Mouse (Mus musculus) stomach, embryonic 16.5 days (tissue): ENCODE measurements at regions not wholly inside any gene's neighbourhood (a gene's known extent, or its start where the extent isn't known, plus 50 kb on each side); places are given as distances from the start of the nearest gene placed in this dataset.

ENCODE experiments used
- ATAC-seq: fragments of 200-750 bp; cut with Nextera tagmentation; 2 replicates; pipeline ENCODE4 v1.8.0; 2017; ENCODE audit warnings: moderate number of reproducible peaks, moderate TSS enrichment; ENCODE audit not compliant: insufficient read depth, low FRiP score
- H3K27ac ChIP-seq: fragments of 300-500 bp; sonication (generic); 2 replicates; pipeline ENCODE4 v1.5.1; 2014; ENCODE audit warnings: low read length
- H3K27me3 ChIP-seq: fragments of 300-500 bp; sonication (generic); 2 replicates; pipeline ENCODE4 v1.6.1; 2014; ENCODE audit warnings: low read length, control low read depth, mixed read lengths; ENCODE audit not compliant: control insufficient read depth, insufficient read depth
- H3K36me3 ChIP-seq: fragments of 300-500 bp; sonication (generic); 2 replicates; pipeline ENCODE4 v1.6.1; 2014; ENCODE audit warnings: low read length; ENCODE audit not compliant: control insufficient read depth, insufficient read depth
- H3K4me1 ChIP-seq: fragments of 300-500 bp; sonication (generic); 2 replicates; pipeline ENCODE4 v1.6.1; 2014; ENCODE audit warnings: low read length, control low read depth, mixed read lengths; ENCODE audit not compliant: control insufficient read depth, insufficient read depth
- H3K4me2 ChIP-seq: fragments of 300-500 bp; sonication (generic); 2 replicates; pipeline ENCODE4 v1.6.1; 2014; ENCODE audit warnings: low read depth, low read length, mixed read lengths
- H3K4me3 ChIP-seq: fragments of 300-500 bp; sonication (generic); replicated peaks from 2 replicates; pipeline ENCODE4 v1.5.1; 2014; ENCODE audit warnings: mild to moderate bottlenecking, low read length
- H3K9ac ChIP-seq: fragments of 300-500 bp; sonication (generic); 2 replicates; pipeline ENCODE4 v1.6.1; 2014; ENCODE audit warnings: low read length
- H3K9me3 ChIP-seq: fragments of 300-500 bp; sonication (generic); replicated peaks from 2 replicates; pipeline ENCODE4 v1.6.1; 2016; ENCODE audit warnings: low read length, control low read depth; ENCODE audit not compliant: control insufficient read depth
- WGBS: fragments of 180-500 bp; shearing (Covaris S2); extraction: QIAGEN DNeasy Blood & Tissue Kit; methylation state at CpG from one replicate; pipeline ENCODE4 v1.1.7; 2014; 5-methylcytosine and 5-hydroxymethylcytosine counted together

DNA sequence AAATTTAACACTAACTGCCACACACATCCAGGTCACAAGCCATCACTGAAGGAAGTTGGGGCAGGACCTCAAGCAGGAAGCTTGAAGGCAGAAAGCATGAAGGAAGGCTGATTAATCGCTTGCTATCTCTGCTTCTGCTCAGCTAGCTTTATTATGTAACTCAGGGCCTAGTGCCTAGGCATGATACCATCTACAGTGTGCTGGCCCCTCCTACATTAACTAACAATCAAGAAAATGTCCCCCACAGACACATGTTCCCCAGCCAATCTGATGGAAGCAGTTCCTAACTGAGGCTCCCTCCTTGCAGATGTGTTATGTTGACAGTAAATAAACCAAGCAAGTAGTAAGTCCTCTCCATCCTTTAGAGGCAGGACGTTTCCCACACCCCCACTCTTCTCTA, 186.6 kb downstream of the Pfkfb3 start:
- no peaks in the 10 kb centered on the region for H3K4me1 ChIP-seq
- no peak overlapping the region for H3K4me2 ChIP-seq
- no peaks in the 10 kb centered on the region for H3K9me3 ChIP-seq
- no peaks in the 10 kb centered on the region for H3K27me3 ChIP-seq
- no peak for ATAC-seq
- WGBS: 57% methylated on average over 2 of the region's 2 CpGs
- no peaks in the 10 kb centered on the region for H3K36me3 ChIP-seq
- no peak overlapping the region for H3K4me3 ChIP-seq
- no peak overlapping the region for H3K9ac ChIP-seq
- no peak overlapping the region for H3K27ac ChIP-seq

DNA sequence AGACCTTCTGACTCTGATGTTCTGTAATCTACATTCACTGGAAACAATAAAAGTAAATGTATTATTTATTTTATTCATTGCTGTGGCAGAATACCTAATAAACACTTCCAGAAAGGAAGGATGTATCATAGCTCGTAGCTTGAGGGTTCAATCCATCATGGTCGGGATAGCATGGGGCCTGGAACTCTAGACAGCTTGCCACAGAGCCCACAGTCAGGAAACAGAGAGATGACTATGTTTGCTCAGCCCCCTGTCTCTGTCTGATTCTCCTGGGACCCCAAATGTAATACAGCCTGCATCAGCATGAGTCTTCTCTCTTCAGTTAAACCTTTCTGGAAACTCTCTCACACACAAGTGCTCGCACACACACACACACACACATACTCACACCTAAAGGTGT, 188.1 kb downstream of the Pfkfb3 start:
- Histone ChIP-seq H3K36me3 (no peaks in the 10 kb centered on the region), H3K9me3 (no peaks in the 10 kb centered on the region), H3K27me3 (no peaks in the 10 kb centered on the region), H3K27ac (0 out of 2 replicates have a peak overlapping the region, but pooled peaks have one; percentile 33), H3K4me1 (no peaks in the 10 kb centered on the region), H3K4me2 (no peak overlapping the region), H3K4me3 (no peak overlapping the region), H3K9ac (no peak overlapping the region)
- no peak for ATAC-seq
- 71% methylated on average over 3 of the region's 3 CpGs for WGBS

- Histone ChIP-seq H3K9ac (no peak overlapping the region), H3K4me2 (no peak overlapping the region), H3K27me3 (no peaks in the 10 kb centered on the region), H3K36me3 (no peaks in the 10 kb centered on the region), H3K27ac (no peak overlapping the region), H3K4me1 (no peaks in the 10 kb centered on the region), H3K4me3 (no peak overlapping the region), H3K9me3 (no peaks in the 10 kb centered on the region)
- WGBS: 61% methylated on average over 4 of the region's 4 CpGs
- ATAC-seq: no peak
Observed at GRCm38 (mm10) chr2:11365371-11365770, 188.5 kb downstream of the Pfkfb3 start.

- no peak overlapping the region for H3K4me2 ChIP-seq
- H3K27ac ChIP-seq: no peak overlapping the region
- ATAC-seq: no peak
- H3K27me3 ChIP-seq: no peaks in the 10 kb centered on the region
- no peaks in the 10 kb centered on the region for H3K4me1 ChIP-seq
- H3K4me3 ChIP-seq: no peak overlapping the region
- H3K36me3 ChIP-seq: no peaks in the 10 kb centered on the region
- WGBS: 81% methylated on average over 2 of the region's 2 CpGs
- H3K9me3 ChIP-seq: no peaks in the 10 kb centered on the region
- no peak overlapping the region for H3K9ac ChIP-seq
Observed at GRCm38 (mm10) chr2:11364111-11364510, 189.8 kb downstream of the Pfkfb3 start.

DNA sequence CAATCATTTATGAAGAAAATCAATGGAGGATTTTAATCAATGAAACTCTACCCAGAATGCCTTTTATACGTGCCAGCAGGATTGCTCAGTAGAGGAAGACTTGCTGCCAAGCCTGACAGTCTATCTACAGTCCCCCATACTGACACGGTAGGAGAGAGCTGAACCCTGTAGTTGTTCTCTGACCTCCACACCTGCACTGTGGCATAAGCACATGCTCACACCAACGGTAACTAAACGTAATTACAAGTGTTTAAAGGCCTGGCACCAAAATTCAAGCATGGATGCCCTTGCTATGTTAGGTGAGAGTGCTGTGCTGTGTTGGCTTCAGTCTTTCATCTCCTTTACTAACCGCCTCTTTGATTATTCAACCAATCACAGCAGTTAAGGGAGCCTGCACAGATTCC, 190.8 kb downstream of the Pfkfb3 start:
- Histone ChIP-seq H3K27ac (no peak overlapping the region), H3K36me3 (no peaks in the 10 kb centered on the region), H3K9ac (no peak overlapping the region), H3K4me1 (no peaks in the 10 kb centered on the region), H3K4me3 (no peak overlapping the region), H3K27me3 (no peaks in the 10 kb centered on the region), H3K4me2 (no peak overlapping the region), H3K9me3 (no peaks in the 10 kb centered on the region)
- WGBS: 71% methylated on average over 5 of the region's 5 CpGs
- ATAC-seq: no peak

DNA sequence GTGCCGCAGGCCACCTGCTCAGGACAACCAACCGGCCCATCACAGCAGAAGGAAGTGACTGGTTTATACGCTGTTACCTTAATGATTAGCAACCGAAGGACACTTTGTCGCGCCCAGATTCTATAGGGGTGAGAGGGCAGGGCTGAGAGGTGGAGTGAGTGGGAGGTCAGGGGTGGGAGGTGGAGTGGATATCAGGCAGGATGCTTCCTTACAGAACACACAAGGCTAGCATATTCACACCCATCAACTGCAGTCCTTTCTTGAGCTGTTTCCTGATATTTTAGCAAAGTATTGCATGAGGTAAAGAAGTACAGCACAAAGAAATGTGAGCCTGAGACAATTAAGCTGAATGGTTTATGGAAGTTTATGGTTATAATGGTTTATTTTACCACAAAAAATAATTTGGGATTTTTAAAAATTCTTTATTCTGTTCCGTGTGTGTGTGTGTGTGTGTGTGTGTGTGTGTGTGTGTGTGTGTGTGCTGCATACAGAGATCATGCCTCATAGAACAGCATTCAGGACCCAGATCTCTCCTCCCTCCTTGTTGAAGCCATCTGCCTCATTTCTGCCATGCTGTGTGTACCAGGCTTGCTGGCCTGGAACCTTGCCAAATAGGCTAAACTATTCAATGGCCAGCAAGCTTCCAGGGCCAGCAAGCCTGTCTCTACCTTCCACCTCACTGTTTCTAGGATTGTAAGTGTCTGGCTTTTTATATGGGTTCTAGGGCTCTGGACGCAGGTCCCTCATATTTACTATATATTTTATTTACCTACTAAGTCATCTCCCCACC, 190.5 kb downstream of the Prkcq start:
- Histone ChIP-seq H3K27ac (no peak overlapping the region), H3K9me3 (no peaks in the 10 kb centered on the region), H3K4me2 (no peak overlapping the region), H3K4me1 (no peaks in the 10 kb centered on the region), H3K27me3 (no peaks in the 10 kb centered on the region), H3K36me3 (no peaks in the 10 kb centered on the region), H3K9ac (no peak overlapping the region), H3K4me3 (no peak overlapping the region)
- 63% methylated on average over 8 of the region's 8 CpGs for WGBS
- ATAC-seq: no peak

GRCm38 (mm10) chr2:11359280-11359679, 187.4 kb downstream of the Prkcq start:
- no peak for ATAC-seq
- no peaks in the 10 kb centered on the region; the same call in 1 of the 2 replicates for H3K9me3 ChIP-seq
- H3K4me2 ChIP-seq: no peak overlapping the region
- H3K4me3 ChIP-seq: no peak overlapping the region
- no peak overlapping the region for H3K27ac ChIP-seq
- H3K36me3 ChIP-seq: no peaks in the 10 kb centered on the region
- no peak overlapping the region for H3K9ac ChIP-seq
- WGBS: 86% methylated on average over 4 of the region's 4 CpGs
- no peaks in the 10 kb centered on the region for H3K27me3 ChIP-seq
- no peaks in the 10 kb centered on the region for H3K4me1 ChIP-seq

DNA sequence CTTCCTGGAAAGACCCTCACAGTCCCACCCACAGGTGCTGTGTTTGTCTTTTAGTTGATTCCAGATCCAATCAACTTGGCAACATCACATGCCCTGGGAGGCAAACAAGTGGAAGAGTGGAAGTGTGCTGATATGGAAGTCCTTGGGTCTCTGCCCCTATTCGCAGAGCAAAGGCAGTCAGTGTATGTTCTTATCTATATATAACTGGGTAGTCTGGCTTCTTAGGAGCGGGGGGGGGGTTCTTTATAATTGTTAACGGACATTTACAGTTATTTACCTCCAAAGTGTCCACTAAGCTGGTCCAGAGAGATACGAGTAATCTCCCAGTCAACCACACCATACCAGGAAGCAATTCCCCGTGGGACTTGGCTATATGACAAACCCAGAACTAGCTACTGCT, 184.8 kb downstream of the Prkcq start:
- no peak overlapping the region for H3K27ac ChIP-seq
- H3K4me2 ChIP-seq: no peak overlapping the region
- H3K4me3 ChIP-seq: no peak overlapping the region
- no peaks in the 10 kb centered on the region; the same call in 1 of the 2 replicates for H3K9me3 ChIP-seq
- 74% methylated on average over 5 of the region's 5 CpGs for WGBS
- no peak for ATAC-seq
- H3K9ac ChIP-seq: no peak overlapping the region
- no peaks in the 10 kb centered on the region for H3K27me3 ChIP-seq
- no peaks in the 10 kb centered on the region for H3K4me1 ChIP-seq
- no peaks in the 10 kb centered on the region for H3K36me3 ChIP-seq

- no peak overlapping the region for H3K4me3 ChIP-seq
- no peaks in the 10 kb centered on the region for H3K4me1 ChIP-seq
- no peaks in the 10 kb centered on the region for H3K27me3 ChIP-seq
- H3K9ac ChIP-seq: no peak overlapping the region
- H3K9me3 ChIP-seq: no peaks in the 10 kb centered on the region; the same call in 1 of the 2 replicates
- no peak for ATAC-seq
- no peak overlapping the region for H3K27ac ChIP-seq
- 88% methylated on average over 5 of the region's 5 CpGs for WGBS
- H3K4me2 ChIP-seq: no peak overlapping the region
- no peaks in the 10 kb centered on the region for H3K36me3 ChIP-seq
Observed at GRCm38 (mm10) chr2:11355594-11355993, 183.7 kb downstream of the Prkcq start.
